Mouse (Mus musculus) forebrain, embryonic 11.5 days (tissue): ENCODE data around the gene She. TPM values are rescaled to one million over a fixed set of nuclear protein-coding genes. Genes with fewer than 3 reads are reported as not detected.

Source experiments
- ATAC-seq: fragments of 200-750 bp; cut with Nextera tagmentation; replicated peaks from 2 replicates; pipeline ENCODE4 v1.8.0; 2017; ENCODE audit warnings: moderate TSS enrichment; ENCODE audit not compliant: low FRiP score
- DNase-seq: peaks from one replicate; pipeline ENCODE4 v3.0.0-alpha.2; 2017; ENCODE audit warnings: low spot score
- H3K27ac ChIP-seq: fragments of 300-500 bp; sonication (generic); 2 replicates; pipeline ENCODE4 v1.5.1; 2014; ENCODE audit warnings: low read depth, low read length
- H3K27me3 ChIP-seq: fragments of 300-500 bp; sonication (generic); 2 replicates; pipeline ENCODE4 v1.6.1; 2014; ENCODE audit warnings: mild to moderate bottlenecking, low read length, mixed read lengths; ENCODE audit not compliant: control insufficient read depth, insufficient read depth
- H3K36me3 ChIP-seq: fragments of 300-500 bp; sonication (generic); 2 replicates; pipeline ENCODE4 v1.6.1; 2014; ENCODE audit warnings: mild to moderate bottlenecking, low read length, moderate library complexity, mixed read lengths; ENCODE audit not compliant: control insufficient read depth, insufficient read depth
- H3K4me1 ChIP-seq: fragments of 300-500 bp; sonication (generic); replicated peaks from 2 replicates; pipeline ENCODE4 v1.6.1; 2014; ENCODE audit warnings: low read length, mixed read lengths; ENCODE audit not compliant: control insufficient read depth, insufficient read depth
- H3K4me2 ChIP-seq: fragments of 300-500 bp; sonication (generic); 2 replicates; pipeline ENCODE4 v1.6.1; 2014; ENCODE audit warnings: low read depth, mild to moderate bottlenecking, low read length, moderate library complexity, mixed read lengths; ENCODE audit not compliant: severe bottlenecking
- H3K4me3 ChIP-seq: fragments of 300-500 bp; sonication (generic); 2 replicates; pipeline ENCODE4 v1.5.1; 2014; ENCODE audit warnings: low read depth, low read length
- H3K9ac ChIP-seq: fragments of 300-500 bp; sonication (generic); 2 replicates; pipeline ENCODE4 v1.6.1; 2014; ENCODE audit warnings: low read length
- H3K9me3 ChIP-seq: fragments of 300-500 bp; sonication (generic); 2 replicates; pipeline ENCODE4 v1.6.1; 2016; ENCODE audit warnings: low read length, mixed read lengths; ENCODE audit not compliant: control insufficient read depth
- WGBS: fragments of 180-500 bp; shearing (Covaris S2); extraction: QIAGEN DNeasy Blood & Tissue Kit; methylation state at CpG from one replicate; pipeline ENCODE4 v1.1.7; 2014; 5-methylcytosine and 5-hydroxymethylcytosine counted together
- polyA plus RNA-seq: library from polyadenylated mRNA; unstranded; fragments of >200 nt; fragmentation: Nextera tagmentation; extraction: Ambion mirVana; gene quantifications from 2 replicates; pipeline ENCODE4 v1.2.1, GENCODE M21; 2014

Gene She
- polyA plus RNA-seq, result 2.0 and 2.4 TPM in 2 replicates

- Histone ChIP-seq H3K4me3 (peak within 1 kb of the TSS; percentile 29), H3K27ac (no peak within 1 kb of the TSS), H3K4me1 (0 out of 2 replicates have a peak, but pooled peaks cover 2% of the 10 kb centered on the region), H3K4me2 (peak within 1 kb of the TSS; percentile 46), H3K9ac (peak within 1 kb of the TSS; percentile 23; the same call in 1 of the 2 replicates), H3K9me3 (no peaks in the 10 kb centered on the region), H3K27me3 (peaks cover 46% of the 10 kb centered on the region), H3K36me3 (no peaks in the 10 kb centered on the region)
- WGBS, result 3% methylated on average over 81 of the region's 96 CpGs
- DNase-seq (no peak), ATAC-seq (no peak)
Measured at GRCm38 (mm10) chr3:89830815-89831591, at the start of gene She. Gene She, plus strand, starts transcription at chr3:89831370.

- 90% methylated on average over 5 of the region's 5 CpGs for WGBS
- no peak overlapping the region for H3K27ac ChIP-seq
- H3K4me3 ChIP-seq, result no peak overlapping the region
- H3K4me2 ChIP-seq, result no peak overlapping the region
- DNase-seq (no peak), ATAC-seq (no peak)
- no peaks in the 10 kb centered on the region for H3K9me3 ChIP-seq
- H3K4me1 ChIP-seq, result 0 out of 2 replicates have a peak, but pooled peaks cover 2% of the 10 kb centered on the region
- peaks cover 20% of the 10 kb centered on the region for H3K36me3 ChIP-seq
- no peak overlapping the region for H3K9ac ChIP-seq
- no peaks in the 10 kb centered on the region for H3K27me3 ChIP-seq
Measured at GRCm38 (mm10) chr3:89781640-89782039, 49.5 kb upstream of the She start.

GRCm38 (mm10) chr3:89784991-89785753 lies 46.0 kb upstream of the She start:
- WGBS, result 27% methylated on average over 11 of the region's 11 CpGs
- 0 out of 2 replicates have a peak, but pooled peaks have one; percentile 46 for ATAC-seq

GRCm38 (mm10) chr3:89786275-89786674 lies 44.9 kb upstream of the She start:
- no peak for DNase-seq
- H3K4me2 ChIP-seq, result no peak overlapping the region
- H3K27ac ChIP-seq, result no peak overlapping the region
- H3K4me3 ChIP-seq, result no peak overlapping the region
- 77% methylated on average over 6 of the region's 6 CpGs for WGBS
- H3K4me1 ChIP-seq, result 0 out of 2 replicates have a peak, but pooled peaks cover 2% of the 10 kb centered on the region
- ATAC-seq, result no peak
- no peak overlapping the region for H3K9ac ChIP-seq
- peaks cover 10% of the 10 kb centered on the region for H3K36me3 ChIP-seq
- no peaks in the 10 kb centered on the region for H3K9me3 ChIP-seq
- no peaks in the 10 kb centered on the region for H3K27me3 ChIP-seq

More at GRCm38 (mm10) chr3:89784991-89785753, 46.0 kb upstream of the She start:
- Histone ChIP-seq H3K9ac (no peak overlapping the region), H3K4me1 (0 out of 2 replicates have a peak, but pooled peaks cover 2% of the 10 kb centered on the region), H3K36me3 (peaks cover 16% of the 10 kb centered on the region), H3K27me3 (no peaks in the 10 kb centered on the region), H3K4me3 (no peak overlapping the region), H3K4me2 (no peak overlapping the region), H3K9me3 (no peaks in the 10 kb centered on the region), H3K27ac (no peak overlapping the region)
- DNase-seq, result peak; percentile 74

- H3K9me3 ChIP-seq, result no peaks in the 10 kb centered on the region
- H3K36me3 ChIP-seq, result no peaks in the 10 kb centered on the region
- H3K27ac ChIP-seq, result no peak overlapping the region
- H3K4me1 ChIP-seq, result 0 out of 2 replicates have a peak, but pooled peaks cover 2% of the 10 kb centered on the region
- H3K9ac ChIP-seq, result no peak overlapping the region
- no peaks in the 10 kb centered on the region for H3K27me3 ChIP-seq
- no peak overlapping the region for H3K4me2 ChIP-seq
- no peak for DNase-seq
- ATAC-seq, result no peak
- 78% methylated on average over 16 of the region's 16 CpGs for WGBS
- H3K4me3 ChIP-seq, result no peak overlapping the region
Measured at GRCm38 (mm10) chr3:89788680-89789352, 42.4 kb upstream of the She start.

GRCm38 (mm10) chr3:89794616-89795015 lies 36.6 kb upstream of the She start:
- Histone ChIP-seq H3K27ac (no peak overlapping the region), H3K36me3 (no peaks in the 10 kb centered on the region), H3K4me2 (no peak overlapping the region), H3K9me3 (no peaks in the 10 kb centered on the region), H3K9ac (no peak overlapping the region), H3K4me3 (no peak overlapping the region), H3K4me1 (no peaks in the 10 kb centered on the region), H3K27me3 (no peaks in the 10 kb centered on the region)
- DNase-seq (no peak), ATAC-seq (no peak)
- 56% methylated on average over 2 of the region's 2 CpGs for WGBS

GRCm38 (mm10) chr3:89795746-89796145 lies 35.4 kb upstream of the She start:
- Histone ChIP-seq H3K27me3 (no peaks in the 10 kb centered on the region), H3K4me1 (no peaks in the 10 kb centered on the region), H3K36me3 (no peaks in the 10 kb centered on the region), H3K27ac (no peak overlapping the region), H3K9ac (no peak overlapping the region), H3K4me3 (no peak overlapping the region), H3K9me3 (no peaks in the 10 kb centered on the region), H3K4me2 (no peak overlapping the region)
- ATAC-seq (no peak), DNase-seq (no peak)
- WGBS, result 79% methylated on average over 5 of the region's 5 CpGs

GRCm38 (mm10) chr3:89796358-89796757 lies 34.8 kb upstream of the She start:
- no peak overlapping the region for H3K4me2 ChIP-seq
- H3K9ac ChIP-seq, result no peak overlapping the region
- H3K4me3 ChIP-seq, result no peak overlapping the region
- no peaks in the 10 kb centered on the region for H3K36me3 ChIP-seq
- H3K27ac ChIP-seq, result no peak overlapping the region
- ATAC-seq (no peak), DNase-seq (no peak)
- 60% methylated on average over 4 of the region's 4 CpGs for WGBS
- H3K9me3 ChIP-seq, result no peaks in the 10 kb centered on the region
- H3K27me3 ChIP-seq, result no peaks in the 10 kb centered on the region
- no peaks in the 10 kb centered on the region for H3K4me1 ChIP-seq
